Mouse (Mus musculus) limb, embryonic 11.5 days (tissue): Measurements from ENCODE around the gene Pcca. TPM values are rescaled to one million over a fixed set of nuclear protein-coding genes. Genes with fewer than 3 reads are reported as not detected.
A peak's percentile ranks its signal among the peaks of the same experiment; 100 is the strongest.

Experiments used
- ATAC-seq: fragments of 200-750 bp; cut with Nextera tagmentation; 2 replicates; pipeline ENCODE4 v1.8.0; 2017; ENCODE audit warnings: low read depth; ENCODE audit not compliant: insufficient number of reproducible peaks, low FRiP score, low TSS enrichment
- DNase-seq: peaks from one replicate; pipeline ENCODE4 v3.0.0-alpha.2; 2015; ENCODE audit warnings: low spot score
- H3K27ac ChIP-seq: fragments of 300-500 bp; sonication (generic); replicated peaks from 2 replicates; pipeline ENCODE4 v1.5.1; 2014; ENCODE audit warnings: low read depth, mild to moderate bottlenecking, low read length
- H3K27me3 ChIP-seq: fragments of 300-500 bp; sonication (generic); 2 replicates; pipeline ENCODE4 v1.6.1; 2014; ENCODE audit warnings: mild to moderate bottlenecking, low read length, mixed read lengths; ENCODE audit not compliant: control insufficient read depth, insufficient read depth
- H3K36me3 ChIP-seq: fragments of 300-500 bp; sonication (generic); 2 replicates; pipeline ENCODE4 v1.6.1; 2014; ENCODE audit warnings: mild to moderate bottlenecking, low read length, moderate library complexity, mixed read lengths; ENCODE audit not compliant: control insufficient read depth, insufficient read depth
- H3K4me1 ChIP-seq: fragments of 300-500 bp; sonication (generic); 2 replicates; pipeline ENCODE4 v1.6.1; 2014; ENCODE audit warnings: low read length, mixed read lengths; ENCODE audit not compliant: control insufficient read depth, insufficient read depth
- H3K4me2 ChIP-seq: fragments of 300-500 bp; sonication (generic); 2 replicates; pipeline ENCODE4 v1.6.1; 2014; ENCODE audit warnings: low read depth, mild to moderate bottlenecking, moderate library complexity; ENCODE audit not compliant: severe bottlenecking
- H3K4me3 ChIP-seq: fragments of 300-500 bp; sonication (generic); 2 replicates; pipeline ENCODE4 v1.5.1; 2014; ENCODE audit warnings: low read depth, low read length
- H3K9ac ChIP-seq: fragments of 300-500 bp; sonication (generic); 2 replicates; pipeline ENCODE4 v1.6.1; 2014; ENCODE audit warnings: mild to moderate bottlenecking, low read length
- H3K9me3 ChIP-seq: fragments of 300-500 bp; sonication (generic); 2 replicates; pipeline ENCODE4 v1.6.1; 2016; ENCODE audit warnings: low read length; ENCODE audit not compliant: control insufficient read depth
- WGBS: fragments of 180-500 bp; shearing (Covaris S2); extraction: QIAGEN DNeasy Blood & Tissue Kit; methylation state at CpG from one replicate; pipeline ENCODE4 v1.1.7; 2014; 5-methylcytosine and 5-hydroxymethylcytosine counted together
- polyA plus RNA-seq: library from polyadenylated mRNA; unstranded; fragments of >200 nt; fragmentation: Nextera tagmentation; extraction: Ambion mirVana; gene quantifications from 2 replicates; pipeline ENCODE4 v1.2.1, GENCODE M21; 2014

Pcca gene
- polyA plus RNA-seq, 1 experiment from 2014 or later = 36.4 TPM

GRCm38 (mm10) chr14:122898550-122898949 is 364.4 kb downstream of the Pcca start:
- H3K4me3 ChIP-seq = no peak overlapping the region
- no peak overlapping the region for H3K9ac ChIP-seq
- no peak overlapping the region for H3K4me2 ChIP-seq
- no peaks in the 10 kb centered on the region for H3K27me3 ChIP-seq
- no peak overlapping the region for H3K27ac ChIP-seq
- no peak for ATAC-seq
- DNase-seq = no peak
- no peaks in the 10 kb centered on the region; the same call in 1 of the 2 replicates for H3K36me3 ChIP-seq
- H3K4me1 ChIP-seq = no peaks in the 10 kb centered on the region
- H3K9me3 ChIP-seq = no peaks in the 10 kb centered on the region

DNA sequence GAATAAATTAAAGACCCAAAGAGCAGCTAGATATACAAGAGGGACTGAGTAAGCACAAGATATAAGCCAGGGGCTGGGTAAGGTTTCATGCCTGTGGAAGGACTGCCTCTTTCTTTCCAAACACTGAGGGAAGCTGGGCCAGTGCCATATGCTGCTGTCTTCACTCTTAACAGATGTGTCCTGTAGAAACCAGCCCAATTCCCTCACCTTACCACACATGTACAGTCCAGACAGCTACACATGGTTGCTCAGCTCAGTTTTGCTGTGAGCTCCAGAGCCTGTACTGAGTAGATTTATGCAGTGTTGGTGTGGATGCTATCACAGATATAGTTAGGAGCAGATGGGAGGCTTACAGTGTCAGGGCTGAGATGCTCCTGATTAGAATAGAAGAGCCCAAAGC is 366.6 kb downstream of the Pcca start:
- H3K4me1 ChIP-seq = no peaks in the 10 kb centered on the region
- H3K36me3 ChIP-seq = no peaks in the 10 kb centered on the region; the same call in 1 of the 2 replicates
- no peak overlapping the region for H3K4me2 ChIP-seq
- no peak overlapping the region for H3K9ac ChIP-seq
- H3K4me3 ChIP-seq = no peak overlapping the region
- DNase-seq (no peak), ATAC-seq (peak; percentile 62; the same call in 1 of the 2 replicates)
- H3K27ac ChIP-seq = no peak overlapping the region
- no peaks in the 10 kb centered on the region for H3K27me3 ChIP-seq
- no peaks in the 10 kb centered on the region for H3K9me3 ChIP-seq

DNA sequence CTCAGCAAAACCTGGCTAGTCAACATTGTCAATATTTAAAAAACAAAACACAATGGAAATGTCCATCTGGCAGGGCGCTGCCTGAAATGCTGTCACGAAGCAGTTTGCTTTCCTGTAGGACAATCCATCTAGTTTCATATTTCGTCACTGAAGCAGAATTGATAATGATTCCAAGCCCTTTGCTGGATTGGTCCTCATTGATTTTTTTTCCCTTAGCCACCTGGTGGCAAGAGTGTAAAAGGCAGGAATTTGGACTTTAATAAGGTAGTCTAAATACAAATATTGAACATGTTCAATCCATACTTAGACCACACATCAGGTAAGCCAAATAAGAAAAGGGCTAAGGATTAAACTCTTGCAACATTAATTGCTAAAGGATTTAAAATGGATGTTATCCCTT is 367.1 kb downstream of the Pcca start:
- no peak for ATAC-seq
- DNase-seq = no peak
- 88% methylated on average over 3 of the region's 3 CpGs for WGBS

DNA sequence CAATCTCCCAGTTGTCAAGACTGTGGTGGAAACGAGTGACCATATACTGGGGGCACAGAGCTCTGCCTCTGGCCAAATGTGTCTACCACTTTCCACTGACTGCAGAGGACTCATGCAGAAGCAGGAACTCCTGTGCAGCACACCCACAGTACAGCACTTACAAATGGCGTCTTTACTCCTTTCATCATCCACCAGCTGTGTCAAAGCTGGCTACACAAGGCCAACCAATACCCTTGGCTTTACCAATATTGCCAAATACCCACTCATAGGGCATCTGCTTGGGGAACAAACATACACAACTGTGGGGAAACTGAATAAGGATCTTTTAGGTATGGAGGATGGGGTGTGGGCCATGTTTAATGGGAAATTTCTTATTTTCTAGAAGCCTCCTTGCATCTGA is 367.6 kb downstream of the Pcca start:
- H3K4me2 ChIP-seq = no peak overlapping the region
- no peaks in the 10 kb centered on the region for H3K27me3 ChIP-seq
- H3K9me3 ChIP-seq = no peaks in the 10 kb centered on the region
- H3K4me1 ChIP-seq = no peaks in the 10 kb centered on the region
- DNase-seq (no peak), ATAC-seq (no peak)
- H3K36me3 ChIP-seq = no peaks in the 10 kb centered on the region; the same call in 1 of the 2 replicates
- no peak overlapping the region for H3K9ac ChIP-seq
- H3K27ac ChIP-seq = no peak overlapping the region
- WGBS = 79% methylated on average over 2 of the region's 2 CpGs
- no peak overlapping the region for H3K4me3 ChIP-seq

More for the DNA sequence above, 367.1 kb downstream of the Pcca start:
- H3K4me3 ChIP-seq = no peak overlapping the region
- H3K27ac ChIP-seq = no peak overlapping the region
- H3K4me2 ChIP-seq = no peak overlapping the region
- no peaks in the 10 kb centered on the region for H3K4me1 ChIP-seq
- H3K27me3 ChIP-seq = no peaks in the 10 kb centered on the region
- no peak overlapping the region for H3K9ac ChIP-seq
- H3K9me3 ChIP-seq = no peaks in the 10 kb centered on the region
- no peaks in the 10 kb centered on the region; the same call in 1 of the 2 replicates for H3K36me3 ChIP-seq

DNA sequence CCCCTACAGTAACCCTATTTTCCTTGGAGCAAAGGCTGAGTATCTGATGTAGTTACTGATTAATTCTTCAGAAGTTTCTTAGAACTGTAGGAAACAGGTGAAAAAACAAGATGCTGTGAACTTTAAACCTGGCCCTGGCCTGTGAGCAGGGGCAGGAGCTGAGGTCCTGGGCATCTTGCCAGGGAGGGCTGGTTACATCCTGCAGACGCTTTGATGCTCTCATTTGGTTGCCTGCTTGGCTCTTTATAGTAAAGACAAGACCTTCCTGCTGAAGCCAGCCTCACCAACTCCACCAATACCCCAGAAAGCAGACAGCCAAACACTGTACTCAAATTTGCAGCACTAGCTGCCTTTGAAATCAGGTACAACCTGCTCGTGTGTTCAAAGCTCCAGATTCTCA is 368.0 kb downstream of the Pcca start:
- no peak overlapping the region for H3K9ac ChIP-seq
- no peaks in the 10 kb centered on the region for H3K27me3 ChIP-seq
- no peak overlapping the region for H3K4me3 ChIP-seq
- H3K9me3 ChIP-seq = no peaks in the 10 kb centered on the region
- H3K4me2 ChIP-seq = no peak overlapping the region
- H3K27ac ChIP-seq = no peak overlapping the region
- ATAC-seq (no peak), DNase-seq (no peak)
- WGBS = 82% methylated on average over 2 of the region's 2 CpGs
- no peaks in the 10 kb centered on the region for H3K4me1 ChIP-seq
- no peaks in the 10 kb centered on the region; the same call in 1 of the 2 replicates for H3K36me3 ChIP-seq

DNA sequence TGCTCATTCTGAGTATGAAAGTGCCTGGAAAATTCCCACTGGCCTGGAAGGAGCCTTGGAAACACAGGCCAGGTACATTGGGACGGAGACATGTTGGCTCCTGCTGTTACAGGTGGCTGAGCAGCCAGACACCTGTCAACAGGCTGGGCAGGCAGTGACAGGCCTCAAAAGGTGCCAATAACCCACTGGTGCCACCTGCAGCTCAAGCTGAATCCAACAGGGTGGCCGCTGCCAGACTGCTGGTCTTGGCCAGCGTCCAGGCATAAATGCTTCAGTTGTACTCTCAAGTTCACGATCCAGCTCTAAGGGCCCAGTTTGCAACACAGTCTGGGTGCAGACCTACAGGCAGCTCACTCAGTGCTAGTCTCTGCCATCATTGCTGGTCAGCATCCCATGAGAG is 368.8 kb downstream of the Pcca start:
- 79% methylated on average over 4 of the region's 4 CpGs for WGBS
- no peak overlapping the region for H3K4me2 ChIP-seq

DNA sequence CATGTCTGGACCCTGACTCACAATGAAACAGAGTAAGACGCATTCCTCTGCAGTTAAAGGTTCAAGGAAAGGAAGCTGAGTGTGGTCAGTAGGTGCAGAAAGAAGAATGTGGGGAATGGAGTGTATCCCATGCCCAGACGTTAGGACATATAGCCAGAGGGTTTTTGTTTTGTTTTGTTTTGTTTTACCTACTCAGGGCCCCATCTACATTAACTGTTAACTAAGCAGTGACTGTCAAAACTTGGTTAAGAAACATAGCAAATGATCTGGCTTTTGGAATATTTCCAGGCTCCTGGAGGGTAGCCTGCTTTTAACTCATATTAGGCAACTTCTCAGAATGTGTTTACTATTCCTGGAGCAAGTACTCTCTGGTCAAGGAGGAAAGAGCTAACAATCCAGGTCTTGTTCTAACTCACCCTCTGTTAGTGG is 369.8 kb downstream of the Pcca start:
- Histone ChIP-seq H3K4me2 (no peak overlapping the region), H3K9ac (no peak overlapping the region), H3K4me3 (no peak overlapping the region), H3K27me3 (no peaks in the 10 kb centered on the region), H3K4me1 (no peaks in the 10 kb centered on the region), H3K36me3 (no peaks in the 10 kb centered on the region; the same call in 1 of the 2 replicates), H3K9me3 (no peaks in the 10 kb centered on the region), H3K27ac (no peak overlapping the region)
- ATAC-seq = no peak
- DNase-seq = no peak
- 78% methylated on average over 2 of the region's 2 CpGs for WGBS

More for the DNA sequence above, 368.8 kb downstream of the Pcca start:
- H3K27ac ChIP-seq = no peak overlapping the region; the same call in 1 of the 2 replicates
- no peaks in the 10 kb centered on the region for H3K9me3 ChIP-seq
- ATAC-seq (no peak), DNase-seq (no peak)
- no peak overlapping the region for H3K9ac ChIP-seq
- no peaks in the 10 kb centered on the region for H3K4me1 ChIP-seq
- H3K36me3 ChIP-seq = no peaks in the 10 kb centered on the region; the same call in 1 of the 2 replicates
- no peak overlapping the region for H3K4me3 ChIP-seq
- no peaks in the 10 kb centered on the region for H3K27me3 ChIP-seq

GRCm38 (mm10) chr14:122905007-122905406 is 370.9 kb downstream of the Pcca start:
- H3K4me2 ChIP-seq = no peak overlapping the region
- no peak overlapping the region for H3K4me3 ChIP-seq
- no peak overlapping the region for H3K27ac ChIP-seq
- no peaks in the 10 kb centered on the region for H3K9me3 ChIP-seq
- no peaks in the 10 kb centered on the region for H3K4me1 ChIP-seq
- 93% methylated on average over 1 of the region's 1 CpGs for whole genome bisulfite sequencing
- H3K36me3 ChIP-seq = no peaks in the 10 kb centered on the region; the same call in 1 of the 2 replicates
- no peaks in the 10 kb centered on the region for H3K27me3 ChIP-seq
- H3K9ac ChIP-seq = no peak overlapping the region
- DNase-seq (no peak), ATAC-seq (no peak)

GRCm38 (mm10) chr14:122908075-122908474 is 374.0 kb downstream of the Pcca start:
- DNase-seq = no peak
- H3K9ac ChIP-seq = no peak overlapping the region
- H3K4me1 ChIP-seq = no peaks in the 10 kb centered on the region
- no peaks in the 10 kb centered on the region for H3K9me3 ChIP-seq
- no peak for ATAC-seq
- no peaks in the 10 kb centered on the region for H3K27me3 ChIP-seq
- H3K4me3 ChIP-seq = no peak overlapping the region
- no peak overlapping the region for H3K4me2 ChIP-seq
- 87% methylated on average over 4 of the region's 4 CpGs for WGBS
- H3K27ac ChIP-seq = no peak overlapping the region
- no peaks in the 10 kb centered on the region for H3K36me3 ChIP-seq
